Mouse (Mus musculus) right cerebral cortex, postnatal 36 days (tissue): ENCODE data around the gene Gpr150.
A peak's percentile ranks its signal among the peaks of the same experiment; 100 is the strongest.

ENCODE experiments used
- DNase-seq, 2 experiments: peaks; one replicate each; pipeline ENCODE4 v3.0.0; 2022; ENCODE audit warnings: low spot score in 2 of 2, mixed read lengths in 1 of 2

Gene Gpr150

DNA sequence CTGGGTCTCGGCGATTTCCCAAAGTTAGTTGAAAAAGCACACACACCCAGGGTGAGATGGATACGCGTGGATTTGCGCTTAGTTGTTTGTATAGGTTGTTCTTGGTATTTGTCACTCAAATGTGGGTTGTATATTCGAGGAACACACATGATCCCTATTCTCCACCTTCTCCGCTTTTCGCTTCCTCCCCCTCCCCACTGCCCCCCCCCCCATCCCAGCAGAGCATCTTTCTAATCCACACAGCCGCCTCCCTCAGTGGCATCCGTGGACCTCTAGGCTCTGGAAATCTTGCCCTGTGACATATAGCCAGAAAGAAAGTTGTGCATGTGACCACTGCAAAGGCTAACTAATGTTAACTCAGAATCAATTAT, at the start of gene Gpr150:
TSS of gene Gpr150 (minus strand) at position 101 of the 371 bp plus-strand sequence.
- no peak for DNase-seq

DNA sequence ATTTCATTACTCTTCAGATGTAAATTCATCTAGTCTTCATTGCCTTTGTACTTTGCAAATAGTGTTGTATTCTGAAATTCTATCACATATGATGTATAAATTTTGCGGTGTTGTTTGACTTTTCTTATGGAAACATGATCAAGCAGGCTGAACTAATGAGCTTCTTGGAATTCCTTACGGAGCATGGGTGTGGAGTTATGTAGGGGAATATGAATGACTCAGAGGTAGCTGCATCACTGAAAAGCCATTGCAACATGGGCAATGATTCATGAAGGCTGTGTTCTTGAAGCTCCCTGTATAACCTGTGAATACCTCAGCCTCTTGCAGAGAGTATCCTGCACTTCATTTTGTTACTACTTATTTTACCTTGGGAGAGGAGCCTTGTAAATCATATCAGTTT, 45.2 kb upstream of the Gpr150 start:
- no peak for DNase-seq

DNA sequence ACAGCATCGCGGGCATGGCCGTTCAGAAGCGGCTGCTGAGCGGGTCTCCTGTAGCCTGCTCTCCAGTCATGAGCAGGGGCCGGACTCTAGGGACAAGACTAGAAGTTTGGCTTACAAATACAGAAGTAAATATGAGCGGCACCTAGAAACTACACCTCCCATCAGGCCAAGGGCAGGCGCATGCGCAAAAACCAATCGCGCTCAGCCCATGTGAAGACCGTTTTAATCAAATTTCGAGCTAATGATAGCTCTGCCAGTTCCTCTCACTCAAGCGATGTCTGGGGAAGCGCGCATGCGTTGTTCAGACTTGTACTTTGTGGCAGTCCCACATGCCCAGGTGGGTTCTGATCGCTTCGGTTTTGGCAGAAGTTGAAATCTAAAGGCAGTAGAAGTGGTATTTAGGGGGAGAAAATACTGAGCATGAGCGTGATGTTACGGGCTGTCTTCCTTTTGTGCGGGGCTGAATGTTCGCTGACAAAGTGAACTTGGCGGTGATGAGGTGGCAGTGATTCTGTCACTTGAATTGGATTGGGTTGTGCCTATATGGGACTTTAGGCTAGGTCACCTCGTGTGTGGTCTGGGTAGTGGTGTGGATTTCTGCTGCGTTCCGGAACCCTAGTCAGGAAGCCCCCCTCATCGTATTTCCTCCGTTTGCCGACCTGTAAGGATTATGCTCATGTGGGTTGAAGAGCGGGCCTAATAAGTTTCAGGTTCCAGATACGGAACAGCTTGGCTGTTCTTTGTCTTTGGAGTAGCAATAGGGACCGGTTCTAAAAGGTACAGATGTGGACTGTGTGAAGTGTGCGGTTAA, 41.9 kb upstream of the Gpr150 start, which contains the start of the genes Arsk and Ttc37:
TSS of gene Arsk (minus strand) at position 168 of the 811 bp plus-strand sequence.
TSS of gene Ttc37 (plus strand) at position 242 of the 811 bp plus-strand sequence.
- peak; percentile 93 to 95 for DNase-seq

DNA sequence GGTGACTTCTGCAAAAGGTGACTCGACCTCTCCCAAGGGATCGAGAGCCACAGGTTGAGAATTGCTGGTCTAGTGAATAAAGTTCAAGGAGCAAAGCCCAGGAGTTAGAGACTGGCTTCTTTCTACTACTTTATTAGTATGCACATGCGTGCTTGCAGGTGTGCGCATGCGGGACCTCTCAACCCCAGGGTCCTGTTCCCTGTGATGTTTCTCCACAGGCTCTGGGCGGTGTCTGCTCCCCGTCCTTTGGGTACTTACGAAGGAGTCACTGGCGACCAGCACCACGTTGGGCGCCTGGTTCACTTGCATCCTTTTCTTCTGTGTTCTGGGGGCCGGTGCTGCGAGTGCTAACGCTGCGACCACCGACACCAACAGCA, 41.3 kb upstream of the Gpr150 start:
- peak in 1 of 2 experiments; percentile 43 for DNase-seq

DNA sequence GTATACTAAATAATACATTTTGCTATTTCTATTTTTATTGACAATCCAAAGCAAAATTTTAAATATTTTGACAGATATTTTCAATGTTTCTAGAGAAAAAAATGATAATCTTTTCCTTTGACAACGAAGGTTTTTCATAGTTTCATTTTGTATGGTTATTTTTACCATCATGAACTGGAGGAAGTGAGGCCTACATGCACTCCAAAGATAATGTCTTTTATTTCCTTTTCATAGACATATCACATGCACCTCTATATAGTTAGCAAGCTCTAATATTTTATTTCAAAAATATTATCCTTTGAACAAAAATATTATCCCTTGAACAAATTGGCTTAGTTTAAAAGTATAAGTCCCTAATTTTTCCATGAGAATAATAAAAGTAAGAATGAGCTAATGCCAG, 17.5 kb upstream of the Gpr150 start:
- DNase-seq: no peak

DNA sequence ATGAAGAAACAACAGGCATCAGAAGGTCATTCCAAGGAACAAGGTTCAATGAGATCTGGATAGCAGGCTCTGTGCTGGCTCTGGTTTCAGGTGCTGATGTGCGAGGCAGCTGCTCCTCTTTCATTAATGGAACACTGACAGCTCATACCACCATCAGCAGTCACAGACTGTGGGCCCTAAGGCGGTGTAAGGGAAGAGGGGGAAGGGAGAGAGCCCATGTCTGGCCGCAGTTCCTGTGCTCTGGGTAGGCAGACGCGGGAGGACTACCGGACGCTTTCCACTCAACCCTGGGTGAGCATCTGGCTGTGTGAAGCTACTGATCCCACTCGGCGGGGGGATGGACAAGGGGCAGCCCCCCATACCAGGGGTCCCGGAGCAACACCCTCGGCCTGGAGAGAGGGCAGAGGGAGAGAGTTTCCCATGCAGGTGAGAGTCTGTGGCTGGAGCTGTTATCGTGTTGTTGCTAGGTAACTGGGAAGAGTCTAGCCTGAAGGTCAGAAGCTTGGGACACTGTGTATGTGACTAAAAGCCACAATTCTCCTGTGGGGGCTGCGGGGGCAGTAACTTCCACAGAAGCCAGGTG, 7.7 kb upstream of the Gpr150 start:
- no peak for DNase-seq

DNA sequence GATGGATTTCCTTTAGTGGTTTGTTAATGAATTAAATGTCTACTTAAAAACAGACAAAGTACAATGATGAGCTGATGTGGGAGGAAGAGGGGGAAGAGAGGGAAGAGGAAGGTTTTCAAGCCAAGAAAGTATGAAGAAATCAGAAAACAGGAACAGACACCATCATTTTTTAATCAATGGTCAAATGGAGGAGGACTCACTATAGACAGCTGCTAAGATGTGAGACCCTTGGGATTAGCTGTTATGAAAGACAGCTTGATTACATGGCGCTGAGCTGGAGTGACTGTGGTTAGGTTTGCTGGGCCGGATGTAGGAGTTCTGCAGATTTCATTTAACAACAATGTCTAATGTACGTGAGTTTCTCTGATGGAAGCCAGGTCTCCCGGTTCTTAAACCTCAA, 6.8 kb upstream of the Gpr150 start:
- DNase-seq: no peak

DNA sequence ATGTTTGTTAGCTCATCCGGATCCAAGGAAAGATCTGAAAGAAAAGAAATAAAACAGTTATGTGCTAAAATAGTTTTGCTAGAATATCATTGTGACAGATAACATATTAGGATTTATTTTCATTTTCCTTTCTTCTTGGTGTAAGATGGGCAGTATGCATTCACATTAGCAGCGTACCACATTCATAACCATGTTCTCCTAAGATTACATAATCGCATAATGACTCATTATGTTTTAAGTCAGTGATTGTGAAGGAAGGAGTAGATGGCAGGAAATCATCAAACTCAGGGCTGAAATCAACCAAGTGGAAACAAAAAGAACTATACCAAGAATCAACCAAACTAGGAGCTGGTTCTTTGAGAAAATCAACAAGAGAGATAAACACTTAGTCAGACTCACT, 5.8 kb upstream of the Gpr150 start:
- no peak for DNase-seq

DNA sequence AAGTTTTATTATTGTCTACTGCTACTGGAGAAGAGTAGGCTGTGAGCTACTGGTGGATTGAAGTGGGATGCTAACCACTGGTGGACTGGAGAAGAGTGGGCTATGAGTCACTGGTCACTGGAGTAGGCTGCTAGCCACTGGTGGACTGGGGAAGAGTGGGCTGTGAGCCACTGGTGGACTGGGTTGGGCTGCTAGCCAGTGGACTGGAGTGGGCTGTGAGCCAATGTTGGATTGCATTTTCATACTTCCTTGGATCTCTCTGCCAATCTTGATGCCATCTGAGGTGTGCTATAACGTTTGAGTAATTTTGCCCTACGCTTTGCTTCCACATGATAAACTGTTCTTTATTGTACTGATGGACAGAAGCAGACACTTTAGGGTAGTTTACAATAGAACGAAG, 5.3 kb upstream of the Gpr150 start:
- no peak for DNase-seq

DNA sequence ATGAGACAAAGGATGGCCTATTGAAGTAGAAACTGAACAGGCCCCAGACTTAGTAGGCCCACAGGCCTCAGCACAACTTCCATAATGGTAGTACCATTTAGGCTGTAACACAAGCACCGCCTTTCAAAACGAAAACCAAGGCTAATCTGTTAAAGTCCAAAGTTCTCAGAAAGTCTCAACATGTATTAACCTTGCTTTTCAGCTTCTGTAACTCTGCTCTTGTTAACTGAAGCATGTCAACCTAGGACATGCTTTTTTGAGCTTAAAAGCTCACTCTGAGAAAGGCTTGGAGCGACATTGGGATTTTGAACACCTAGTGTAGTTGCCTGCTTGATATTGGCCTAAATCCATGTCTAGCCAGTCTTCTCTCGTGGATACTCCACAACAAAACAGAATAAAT, 2.8 kb upstream of the Gpr150 start:
- DNase-seq: no peak

DNA sequence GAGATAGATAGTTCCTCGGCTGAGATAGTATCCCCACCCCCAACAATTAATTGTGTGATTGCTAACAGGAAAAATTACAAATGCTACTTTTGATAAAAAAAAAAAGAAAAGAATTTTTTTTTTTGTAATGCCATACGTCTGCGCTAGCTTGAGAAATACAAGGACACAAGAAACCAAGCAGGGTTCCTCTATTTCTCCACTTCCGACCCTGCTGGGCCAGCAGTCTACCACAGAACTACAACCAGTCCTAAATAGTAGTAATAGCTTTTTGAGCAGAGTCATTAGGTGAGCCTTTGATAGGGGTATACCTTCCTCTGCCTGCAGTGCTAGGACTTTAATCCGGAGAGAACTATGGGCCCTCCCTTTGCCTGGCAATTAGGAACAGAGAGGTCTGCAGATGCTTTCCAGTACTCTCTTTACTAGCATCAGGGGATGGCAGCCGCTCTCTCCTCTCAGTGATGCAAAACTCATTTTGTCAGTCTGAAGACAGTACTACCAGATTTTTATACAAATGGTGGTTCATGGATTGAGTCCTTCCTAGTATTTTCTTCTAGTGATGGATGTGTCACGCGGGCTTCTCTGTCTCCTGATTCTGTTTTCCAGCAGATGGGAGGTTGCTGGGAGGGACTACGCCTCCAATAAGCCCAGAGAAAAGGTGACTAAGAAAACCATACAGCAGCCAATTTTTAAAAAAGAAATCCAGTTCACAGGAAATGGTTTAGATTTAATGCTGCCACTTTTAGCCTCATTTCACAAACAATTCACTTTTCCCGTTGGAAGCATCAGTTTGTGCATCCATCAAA, 672 bp upstream of the Gpr150 start:
- DNase-seq: peak in 1 of 2 experiments; percentile 22

DNA sequence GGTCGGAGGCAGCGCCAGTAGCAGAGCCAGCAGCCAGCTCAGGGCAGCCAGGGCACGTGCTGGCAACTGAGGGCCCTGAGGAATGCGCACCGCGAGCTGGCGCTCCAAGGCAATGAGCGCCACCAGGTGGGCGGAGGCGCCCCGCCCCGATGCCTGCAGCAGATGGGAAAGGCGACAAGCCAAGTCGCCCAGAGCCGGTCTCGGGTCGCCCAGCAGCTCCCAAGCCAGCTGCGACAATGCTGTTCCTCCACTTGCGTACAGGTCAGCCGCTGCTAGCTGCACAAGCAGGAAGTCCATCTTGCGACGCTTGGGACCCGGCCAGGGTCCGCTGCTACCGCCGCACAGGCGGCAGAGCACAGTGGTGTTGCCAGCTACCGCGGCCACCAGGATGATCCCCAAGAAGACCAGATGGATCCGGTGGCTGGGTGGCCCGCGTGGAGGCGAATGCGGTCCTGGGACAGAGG, 503 bp downstream of the Gpr150 start:
- DNase-seq: peak; percentile 64 to 70

DNA sequence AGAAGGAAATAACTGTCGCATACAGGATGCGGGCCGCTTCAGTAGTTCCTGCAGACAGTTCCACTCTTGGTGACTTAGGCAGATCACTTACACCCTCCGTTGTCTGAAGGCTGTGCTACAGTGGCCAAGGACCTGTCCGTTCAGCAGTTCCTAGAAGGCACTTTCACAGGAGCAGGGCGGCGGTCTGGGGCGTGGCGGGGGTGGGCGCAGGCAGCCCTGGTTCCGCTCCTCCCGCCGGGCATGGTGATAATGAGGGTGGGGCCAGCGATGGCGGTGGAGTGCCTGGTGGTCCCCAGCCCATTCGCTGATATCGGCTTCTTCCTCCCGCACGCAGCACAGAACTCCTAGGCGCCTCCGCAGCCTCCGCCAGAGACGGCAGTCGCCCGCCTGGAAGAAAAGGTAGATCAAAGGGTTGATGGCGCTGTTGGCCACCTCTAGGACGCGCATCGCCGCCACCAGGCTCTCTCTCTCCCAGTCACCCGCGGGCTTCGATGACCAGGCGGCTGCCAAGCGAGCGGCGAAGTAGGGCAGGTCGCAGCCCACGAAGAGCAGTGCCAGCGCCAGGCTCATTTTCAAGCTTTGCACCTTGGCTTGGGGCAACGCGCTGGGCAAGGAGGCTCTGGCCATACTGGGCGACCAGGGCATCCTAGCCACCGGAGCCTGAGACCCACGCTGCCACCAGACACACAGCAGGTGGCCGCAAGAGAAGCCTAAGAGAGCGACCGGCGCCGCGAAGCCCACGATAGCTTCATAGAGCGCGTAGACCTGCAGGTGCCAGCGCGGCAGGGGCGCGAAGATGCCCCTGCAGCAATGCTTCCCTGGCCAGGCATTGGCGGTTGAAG, 1.2 kb downstream of the Gpr150 start:
- peak in 1 of 2 experiments; percentile 7 for DNase-seq

DNA sequence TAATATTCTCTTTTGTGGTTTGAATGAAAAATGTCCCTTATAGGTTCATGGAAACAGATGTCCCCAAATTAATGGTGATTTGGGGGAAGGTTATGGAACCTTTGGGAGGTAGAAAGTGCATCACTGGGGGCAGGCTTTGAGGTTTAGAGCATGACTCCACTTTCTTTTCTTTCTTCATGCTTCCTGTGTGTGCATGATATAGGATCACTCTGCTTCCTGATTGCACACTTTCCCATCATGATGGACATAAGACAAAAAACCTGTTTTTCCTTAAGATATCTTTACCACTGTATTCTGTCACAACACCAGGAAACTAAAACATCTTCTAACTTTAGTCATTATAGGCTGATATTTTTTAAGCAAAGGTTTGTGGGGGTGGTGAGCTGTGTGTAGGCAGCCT, 11.8 kb downstream of the Gpr150 start:
- DNase-seq: no peak

DNA sequence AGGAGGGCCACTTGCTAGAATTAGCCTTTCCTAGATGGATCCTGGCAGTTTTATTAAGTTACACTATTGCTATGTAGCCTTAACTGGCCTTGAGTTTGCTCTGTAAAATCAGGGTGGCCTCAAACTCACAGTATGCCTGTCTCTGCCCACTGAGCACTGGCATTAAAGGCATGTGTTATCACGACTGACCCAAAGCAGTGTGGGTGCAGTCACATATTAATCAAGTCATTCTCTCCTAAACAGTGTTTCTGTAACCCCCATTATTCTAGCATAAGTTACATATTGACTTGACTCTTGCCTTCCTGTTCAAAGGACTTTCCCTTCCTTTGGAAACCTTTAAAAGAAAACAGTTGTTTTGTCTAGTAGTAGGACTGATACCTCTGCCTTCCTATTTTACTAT, 14.3 kb downstream of the Gpr150 start:
- no peak for DNase-seq

DNA sequence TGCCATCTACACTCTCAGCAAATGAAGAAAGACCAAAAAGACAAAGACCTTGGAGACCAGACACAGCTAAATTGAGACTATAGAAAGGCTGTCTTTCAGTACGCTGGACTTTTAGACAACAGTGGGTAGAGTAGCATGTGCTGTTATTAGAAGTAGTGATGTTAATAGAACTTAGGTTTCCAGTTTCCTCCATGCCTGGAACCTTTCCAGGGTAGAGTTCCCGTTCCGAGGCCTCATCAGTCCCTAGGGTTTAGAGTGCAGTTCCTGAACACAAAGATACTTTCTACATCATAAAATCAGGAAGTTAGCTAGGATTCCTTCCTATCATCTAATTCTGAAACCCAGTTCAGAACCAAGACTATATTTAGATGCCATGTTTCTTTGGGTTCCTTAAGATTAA, 32.2 kb downstream of the Gpr150 start:
- no peak for DNase-seq

DNA sequence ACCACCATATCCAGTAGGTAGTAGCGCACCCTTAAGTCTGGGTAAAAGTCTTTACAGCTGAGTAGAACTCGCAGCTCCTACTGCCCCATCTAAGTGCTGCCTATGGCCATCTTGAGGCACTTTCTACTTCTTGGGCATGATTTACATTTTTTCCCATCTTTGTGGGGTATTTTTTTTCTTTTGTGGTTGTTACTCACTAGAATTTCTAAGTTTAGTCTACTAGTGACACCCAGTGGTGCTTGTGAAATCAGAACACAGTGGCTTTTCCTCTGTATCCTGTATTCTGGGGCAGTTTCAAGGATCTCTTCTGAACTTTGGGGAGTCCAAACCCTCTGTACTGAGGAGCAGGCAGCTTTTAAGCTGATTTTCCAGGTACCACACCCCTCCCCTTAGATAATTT, 35.0 kb downstream of the Gpr150 start:
- no peak for DNase-seq

DNA sequence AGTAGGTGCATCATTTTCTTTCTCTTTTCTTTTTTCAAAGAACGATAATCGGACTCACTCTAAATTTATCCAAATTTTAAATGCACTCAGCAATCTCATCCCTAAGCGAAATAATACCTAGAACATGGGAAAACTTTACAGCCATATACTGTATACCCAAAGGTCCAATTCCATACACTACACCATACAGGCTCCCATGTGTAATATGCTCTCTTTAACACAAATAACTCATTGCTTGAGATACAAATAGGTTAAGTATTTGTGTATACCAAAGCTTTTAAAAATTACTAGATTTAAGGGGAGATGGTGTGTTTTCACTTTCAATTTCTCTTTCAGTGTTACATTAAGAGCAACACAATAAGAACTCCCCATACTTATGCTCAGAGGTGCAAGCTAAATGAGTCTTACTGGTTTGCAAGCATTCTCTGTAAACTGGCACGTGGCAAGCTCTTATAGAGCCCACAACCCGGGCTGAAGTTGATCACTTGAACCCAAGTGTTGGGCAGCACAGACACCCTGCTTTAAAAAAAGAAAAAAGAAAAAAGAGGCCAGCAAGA, 37.9 kb downstream of the Gpr150 start:
- no peak for DNase-seq

DNA sequence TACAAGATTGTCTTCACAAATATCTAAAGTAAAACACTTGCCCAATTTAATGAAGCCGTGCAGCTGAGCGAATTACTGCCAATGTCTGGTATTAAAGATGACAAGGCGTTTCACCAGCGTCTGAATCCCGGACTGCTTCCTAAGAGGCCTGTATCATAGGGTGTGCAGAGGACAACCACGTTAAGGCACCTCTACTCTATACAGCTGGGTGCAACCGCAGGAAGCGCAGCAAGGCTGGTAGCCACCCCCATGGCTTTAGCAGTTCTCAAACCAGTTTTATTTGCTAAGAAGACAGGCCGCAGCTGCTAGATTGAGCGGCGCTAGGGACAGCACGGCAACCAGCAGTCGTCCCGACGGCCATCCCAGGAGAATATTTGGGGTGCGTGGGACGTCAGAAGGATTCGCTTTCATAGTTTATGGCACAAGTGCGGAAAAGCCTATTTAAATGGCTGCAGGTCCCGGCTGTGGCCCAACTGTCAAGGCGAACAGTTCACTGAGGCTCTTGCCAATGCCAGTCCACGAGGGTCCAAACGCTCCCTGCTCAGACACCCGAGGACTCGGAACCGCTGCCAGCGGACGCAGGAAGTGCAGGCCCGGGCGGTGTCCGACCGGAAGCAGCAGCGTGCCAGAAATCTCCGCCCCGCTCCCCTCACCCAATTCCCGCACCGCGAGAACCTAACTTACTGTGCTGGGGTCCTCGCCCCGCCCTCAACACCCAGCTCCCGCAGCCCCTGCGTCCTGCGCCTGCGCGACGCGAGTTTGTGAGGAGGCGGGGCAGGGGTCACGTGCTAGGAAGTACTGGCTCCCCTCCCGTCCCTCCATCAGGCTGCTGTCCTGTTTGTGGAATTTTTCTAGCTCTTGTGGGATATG, 38.6 kb downstream of the Gpr150 start, which contains the start of gene Rfesd:
TSS of gene Rfesd (minus strand) at position 746 of the 870 bp plus-strand sequence.
- DNase-seq: peak; percentile 94 to 95

DNA sequence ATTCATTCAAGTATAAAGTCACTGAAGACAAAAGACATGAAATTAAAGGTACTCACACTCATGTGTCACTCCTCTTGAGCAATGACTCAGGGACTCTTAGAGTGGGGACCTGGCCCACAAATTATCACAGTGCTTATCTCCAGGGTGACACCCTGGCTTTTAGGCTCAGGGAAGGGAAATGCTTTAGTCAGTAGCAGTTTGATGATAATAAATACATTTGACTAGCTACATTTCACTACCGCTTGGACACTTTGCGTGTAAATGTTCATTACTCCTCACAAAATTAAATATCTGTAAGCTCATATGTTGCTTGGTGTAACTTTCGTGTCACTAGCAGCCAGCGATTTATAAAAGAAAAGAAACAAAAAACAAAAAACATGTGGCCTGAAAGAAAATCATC, 39.3 kb downstream of the Gpr150 start:
- DNase-seq: no peak
